Mouse (Mus musculus) gastrocnemius, postnatal 36 days (tissue): ENCODE data around the gene Rspry1. TPM values are rescaled to one million over a fixed set of nuclear protein-coding genes. Genes with fewer than 3 reads are reported as not detected.

Experiments
- total RNA-seq, 2 experiments: library from RNA; stranded (reverse); gene quantifications; 2 replicates each; pipeline ENCODE4 v1.2.3; 2021

Rspry1 gene
- total RNA-seq, 2 experiments from 2014 or later, result 7.3 to 9.3 TPM

Other genes with a start within 250 kb of the Rspry1 start
- gene Herpud1, start 215.5 kb upstream of the Rspry1 start, total RNA-seq, result 100 to 1,000 TPM in 1 of 2 experiments, 10 to 100 TPM in 1; 93.3 to 102 TPM
- under 1 TPM; 0.38 to 0.57 TPM for gene Nlrc5, start 167.6 kb upstream of the Rspry1 start, total RNA-seq
- 1 to 10 TPM; 4.5 to 7.3 TPM for gene Cpne2, start 68.9 kb upstream of the Rspry1 start, total RNA-seq
- 10 to 100 TPM; 16.2 to 20.1 TPM for gene Fam192a, start 60 bp downstream of the Rspry1 start, total RNA-seq
- 10 to 100 TPM; 53.8 to 67.4 TPM for gene Arl2bp, start 64.7 kb downstream of the Rspry1 start, total RNA-seq
- 1 to 10 TPM in 1 of 2 experiments, under 1 TPM in 1; 0.51 to 3.4 TPM for gene Pllp, start 94.3 kb downstream of the Rspry1 start, total RNA-seq
- not detected for gene Ccl22, start 143.7 kb downstream of the Rspry1 start, total RNA-seq
- gene Cx3cl1, start 170.1 kb downstream of the Rspry1 start, total RNA-seq, result 1 to 10 TPM in 1 of 2 experiments, under 1 TPM in 1; 0.52 to 1.6 TPM
- gene Ccl17, start 208.5 kb downstream of the Rspry1 start, total RNA-seq, result not detected
- gene Coq9, start 236.4 kb downstream of the Rspry1 start, total RNA-seq, result 100 to 1,000 TPM; 411 to 443 TPM
- gene Ciapin1, start 236.4 kb downstream of the Rspry1 start, total RNA-seq, result 10 to 100 TPM; 31.9 to 34.4 TPM